22 mouse cellular contexts compared by ENCODE assay signal in genomic region chr2:31865322-31865721, GRCm38 (mm10). TPM values are rescaled to one million over a fixed set of nuclear protein-coding genes. Genes with fewer than 3 reads are reported as not detected.
A peak's percentile ranks its signal among the peaks of the same experiment; 100 is the strongest.
DNase-seq lines count a peak whose midpoint lies in the region; ATAC-seq and TF ChIP-seq lines count a peak whose summit lies in the region.
"Had no signal": no experiment of that assay in that cellular context is flagged by ENCODE, and none has a peak within 500 bp of the region (broad histone marks: within the 10 kb centered on the region; RNA-seq: fewer than 3 reads in every experiment).

No protein-coding gene starts in this region.

- H3K4me2 ChIP-seq in embryonic facial prominence, embryonic 11.5 days (ENCODE audit: low read depth, low read length) = no peak overlapping the region
- no peak overlapping the region for H3K4me2 ChIP-seq in kidney, postnatal 0 days (ENCODE audit: low read length)
- no peak overlapping the region for H3K4me2 ChIP-seq in neural tube, embryonic 14.5 days (ENCODE audit: low read depth, low read length)
- H3K4me2 ChIP-seq: hindbrain, embryonic 15.5 days; limb, embryonic 13.5 days; liver, embryonic 13.5 days; lung, embryonic 14.5 days had no signal

- no peaks in the 10 kb centered on the region for H3K4me1 ChIP-seq in embryonic facial prominence, embryonic 11.5 days (ENCODE audit: control insufficient read depth, insufficient read depth, low read length)
- H3K4me1 ChIP-seq in embryonic facial prominence, embryonic 10.5 days = peaks cover 31% of the 10 kb centered on the region
- H3K4me1 ChIP-seq in kidney, adult 2 months (ENCODE audit: control insufficient read depth, insufficient read depth, low read length) = peaks cover 12% of the 10 kb centered on the region; the same call in 1 of the 2 replicates
- H3K4me1 ChIP-seq in kidney, postnatal 0 days (replicated peaks; ENCODE audit: insufficient read depth, low read length) = 0 out of 2 replicates have a peak, but pooled peaks cover 4% of the 10 kb centered on the region
- H3K4me1 ChIP-seq in neural tube, embryonic 14.5 days (ENCODE audit: control insufficient read depth, insufficient read depth, low read length) = peaks cover 8% of the 10 kb centered on the region
- H3K4me1 ChIP-seq: liver, embryonic 13.5 days had no signal

- TF ChIP-seq POLR2A in kidney, adult 2 months (IDR thresholded peaks at IDR 0.05; ENCODE audit: low read depth, low read length) = no peak

- no peak for DNase-seq in embryonic facial prominence, embryonic 11.5 days (ENCODE audit: low spot score)
- DNase-seq in embryonic facial prominence, embryonic 10.5 days (ENCODE audit: low spot score) = no peak
- DNase-seq in kidney, adult 2 months = peak; percentile 71
- no peak for DNase-seq in kidney, postnatal 10 days
- DNase-seq in kidney, postnatal 0 days (ENCODE audit: low spot score) = peak; percentile 69
- DNase-seq in gastrocnemius, adult 8-10 months (ENCODE audit: low spot score in 2 of 2) = no peak
- DNase-seq in left cerebral cortex, adult 2 months (ENCODE audit: extremely low spot score in 1 of 2, low spot score in 2 of 2) = no peak
- DNase-seq: adrenal gland, adult 8-10 months; cerebellum, adult 8-10 months; liver, embryonic 13.5 days; lung, embryonic 14.5 days; lung, postnatal 36 days had no signal

- H3K27me3 ChIP-seq in embryonic facial prominence, embryonic 11.5 days (ENCODE audit: control insufficient read depth, insufficient read depth, low read length) = no peaks in the 10 kb centered on the region
- peaks cover 9% of the 10 kb centered on the region; the same call in 1 of the 2 replicates for H3K27me3 ChIP-seq in embryonic facial prominence, embryonic 10.5 days (replicated peaks; ENCODE audit: low read depth, poor library complexity, severe bottlenecking)
- no peaks in the 10 kb centered on the region for H3K27me3 ChIP-seq in kidney, adult 2 months (replicated peaks; ENCODE audit: control insufficient read depth, insufficient read depth, low read length)
- no peaks in the 10 kb centered on the region for H3K27me3 ChIP-seq in kidney, postnatal 0 days (ENCODE audit: insufficient read depth, low read length)
- no peaks in the 10 kb centered on the region for H3K27me3 ChIP-seq in neural tube, embryonic 14.5 days (ENCODE audit: control insufficient read depth, insufficient read depth, low read length)
- H3K27me3 ChIP-seq: hindbrain, embryonic 15.5 days; limb, embryonic 13.5 days had no signal

- H3K36me3 ChIP-seq in embryonic facial prominence, embryonic 11.5 days (replicated peaks; ENCODE audit: control insufficient read depth, insufficient read depth, low read depth, low read length) = no peaks in the 10 kb centered on the region
- H3K36me3 ChIP-seq in embryonic facial prominence, embryonic 10.5 days (replicated peaks) = no peaks in the 10 kb centered on the region
- H3K36me3 ChIP-seq in kidney, adult 2 months (ENCODE audit: control insufficient read depth, insufficient read depth, low read length) = no peaks in the 10 kb centered on the region
- no peaks in the 10 kb centered on the region for H3K36me3 ChIP-seq in kidney, postnatal 0 days (ENCODE audit: insufficient read depth, low read length)
- H3K36me3 ChIP-seq in neural tube, embryonic 14.5 days (ENCODE audit: control insufficient read depth, insufficient read depth, low read length) = no peaks in the 10 kb centered on the region
- H3K36me3 ChIP-seq: hindbrain, embryonic 15.5 days; limb, embryonic 13.5 days; liver, embryonic 13.5 days had no signal

- no peak overlapping the region for H3K4me3 ChIP-seq in embryonic facial prominence, embryonic 11.5 days (ENCODE audit: low read depth, low read length)
- H3K4me3 ChIP-seq in embryonic facial prominence, embryonic 10.5 days = no peak overlapping the region
- no peak overlapping the region for H3K4me3 ChIP-seq in kidney, adult 2 months (ENCODE audit: insufficient read depth, low read depth, low read length)
- H3K4me3 ChIP-seq in kidney, postnatal 0 days (replicated peaks; ENCODE audit: low read depth, low read length) = no peak overlapping the region
- no peak overlapping the region for H3K4me3 ChIP-seq in neural tube, embryonic 14.5 days (ENCODE audit: low read depth, low read length)
- no peak overlapping the region for H3K4me3 ChIP-seq in left cerebral cortex, adult 2 months
- H3K4me3 ChIP-seq: hindbrain, embryonic 15.5 days; limb, embryonic 13.5 days; liver, embryonic 13.5 days had no signal

- no peak for TF ChIP-seq CTCF in kidney, adult 2 months (conservative IDR thresholded peaks at IDR 0.05; ENCODE audit: insufficient read depth, insufficient read length, low read depth, low read length)
- no peak for TF ChIP-seq CTCF in kidney, postnatal 0 days (IDR thresholded peaks at IDR 0.05; ENCODE audit: low read depth)
- no peak for TF ChIP-seq CTCF in left cerebral cortex, adult 2 months (IDR thresholded peaks at IDR 0.05)

- H3K9ac ChIP-seq in embryonic facial prominence, embryonic 11.5 days (replicated peaks; ENCODE audit: low read length) = no peak overlapping the region
- H3K9ac ChIP-seq in kidney, postnatal 0 days (ENCODE audit: low read depth, low read length) = no peak overlapping the region
- H3K9ac ChIP-seq in neural tube, embryonic 14.5 days (replicated peaks; ENCODE audit: low read depth, low read length) = 0 out of 2 replicates have a peak overlapping the region, but pooled peaks have one; percentile 8
- H3K9ac ChIP-seq: hindbrain, embryonic 15.5 days; limb, embryonic 13.5 days; liver, embryonic 13.5 days; lung, embryonic 14.5 days had no signal

- intact Hi-C loops in left cerebral cortex, adult 2 months (cut with DNase I) = no loop called here

- 0 out of 2 replicates have a peak, but pooled peaks have one; percentile 25 for ATAC-seq in embryonic facial prominence, embryonic 11.5 days (replicated peaks; ENCODE audit: insufficient number of reproducible peaks, low FRiP score, low TSS enrichment, low read depth)
- ATAC-seq in kidney, postnatal 0 days (replicated peaks; ENCODE audit: low FRiP score, low read depth) = no peak
- ATAC-seq in neural tube, embryonic 14.5 days (ENCODE audit: low read depth) = no peak
- ATAC-seq: forebrain, embryonic 14.5 days; intestine, embryonic 16.5 days; Patski had no signal

- H3K27ac ChIP-seq in embryonic facial prominence, embryonic 11.5 days (replicated peaks; ENCODE audit: low read depth, low read length) = no peak overlapping the region
- no peak overlapping the region for H3K27ac ChIP-seq in embryonic facial prominence, embryonic 10.5 days (replicated peaks)
- H3K27ac ChIP-seq in kidney, adult 2 months (ENCODE audit: insufficient read depth, low read depth, low read length) = peak overlapping the region; percentile 42; the same call in 1 of the 2 replicates
- no peak overlapping the region for H3K27ac ChIP-seq in kidney, postnatal 0 days
- H3K27ac ChIP-seq in neural tube, embryonic 14.5 days (ENCODE audit: low read depth, low read length) = no peak overlapping the region
- H3K27ac ChIP-seq in left cerebral cortex, adult 2 months = no peak overlapping the region
- H3K27ac ChIP-seq: hindbrain, embryonic 15.5 days; limb, embryonic 13.5 days; liver, embryonic 13.5 days had no signal

- no peaks in the 10 kb centered on the region for H3K9me3 ChIP-seq in embryonic facial prominence, embryonic 11.5 days (replicated peaks; ENCODE audit: control insufficient read depth, low read length)
- H3K9me3 ChIP-seq in embryonic facial prominence, embryonic 10.5 days = no peaks in the 10 kb centered on the region
- no peaks in the 10 kb centered on the region for H3K9me3 ChIP-seq in kidney, postnatal 0 days (replicated peaks; ENCODE audit: low read length)
- no peaks in the 10 kb centered on the region for H3K9me3 ChIP-seq in neural tube, embryonic 14.5 days (ENCODE audit: control insufficient read depth, low read length)
- H3K9me3 ChIP-seq: hindbrain, embryonic 15.5 days; limb, embryonic 13.5 days; liver, embryonic 13.5 days had no signal

- 61% methylated on average over 4 of the region's 4 CpGs for WGBS in embryonic facial prominence, embryonic 11.5 days
- WGBS in embryonic facial prominence, embryonic 10.5 days = 72% methylated on average over 4 of the region's 4 CpGs
- WGBS in kidney, adult 2 months = 54% methylated on average over 4 of the region's 4 CpGs
- WGBS in kidney, postnatal 0 days = 38% methylated on average over 4 of the region's 4 CpGs
- 51% methylated on average over 4 of the region's 4 CpGs for WGBS in neural tube, embryonic 14.5 days

RNA-seq across cellular contexts. Expression of gene Fibcd1, which starts 19.5 kb away (rescaled TPM):
- polyA plus RNA-seq in embryonic facial prominence, embryonic 11.5 days (2014; fragmentation: Nextera tagmentation; extraction: Ambion mirVana) = 0.11 and 0.14 TPM in 2 replicates
- polyA plus RNA-seq in embryonic facial prominence, embryonic 10.5 days (2016; fragmentation: Nextera tagmentation; extraction: Ambion mirVana) = 0.17 and 0.35 TPM in 2 replicates
- polyA plus RNA-seq in kidney, adult 2 months (2012; rRNA removed) = 0.03 and 0.05 TPM in 2 replicates
- 0.75 and 0.89 TPM in 2 replicates for polyA plus RNA-seq in kidney, postnatal 0 days (2015; fragmentation: Nextera tagmentation; extraction: Ambion mirVana)
- 3.8 and 4.3 TPM in 2 replicates for polyA plus RNA-seq in neural tube, embryonic 14.5 days (2014; fragmentation: Nextera tagmentation; extraction: Ambion mirVana)
- total RNA-seq in gastrocnemius, adult 8-10 months (2022) = not detected
- total RNA-seq in left cerebral cortex, adult 2 months (2021) = 10 to 100 TPM in 1 of 2 experiments, 1 to 10 TPM in 1; 7.9 to 11.4 TPM
- polyA plus RNA-seq: heart, embryonic 16.5 days had no signal

RNA-seq across cellular contexts. Expression of gene Lamc3, which starts 21.8 kb away (rescaled TPM):
- 0.84 and 1.2 TPM in 2 replicates for polyA plus RNA-seq in embryonic facial prominence, embryonic 11.5 days (2014; fragmentation: Nextera tagmentation; extraction: Ambion mirVana)
- polyA plus RNA-seq in embryonic facial prominence, embryonic 10.5 days (2016; fragmentation: Nextera tagmentation; extraction: Ambion mirVana) = 2.3 TPM in 2 replicates
- 20.7 and 24.8 TPM in 2 replicates for polyA plus RNA-seq in kidney, adult 2 months (2012; rRNA removed)
- 2.8 TPM in 2 replicates for polyA plus RNA-seq in kidney, postnatal 0 days (2015; fragmentation: Nextera tagmentation; extraction: Ambion mirVana)
- polyA plus RNA-seq in neural tube, embryonic 14.5 days (2014; fragmentation: Nextera tagmentation; extraction: Ambion mirVana) = 0.60 and 4.9 TPM in 2 replicates
- under 1 TPM; 0.07 to 0.67 (median 0.30) TPM for total RNA-seq in gastrocnemius, adult 8-10 months (2022)
- total RNA-seq in left cerebral cortex, adult 2 months (2021) = 1 to 10 TPM; 6.9 to 8.8 TPM

RNA-seq across cellular contexts. Expression of gene Qrfp, which starts 54.9 kb away (rescaled TPM):
- 0.14 and 0.22 TPM in 2 replicates for polyA plus RNA-seq in embryonic facial prominence, embryonic 11.5 days (2014; fragmentation: Nextera tagmentation; extraction: Ambion mirVana)
- 0.19 and 0.20 TPM in 2 replicates for polyA plus RNA-seq in embryonic facial prominence, embryonic 10.5 days (2016; fragmentation: Nextera tagmentation; extraction: Ambion mirVana)
- polyA plus RNA-seq in kidney, adult 2 months (2012; rRNA removed) = 0.05 and 0.11 TPM in 2 replicates
- 0.08 TPM in 2 replicates for polyA plus RNA-seq in kidney, postnatal 0 days (2015; fragmentation: Nextera tagmentation; extraction: Ambion mirVana)
- polyA plus RNA-seq in neural tube, embryonic 14.5 days (2014; fragmentation: Nextera tagmentation; extraction: Ambion mirVana) = 0.09 TPM in 1 of 2 replicates, not detected in the other
- not detected for total RNA-seq in gastrocnemius, adult 8-10 months (2022)
- not detected for total RNA-seq in left cerebral cortex, adult 2 months (2021)
- total RNA-seq: adrenal gland, adult 8-10 months; gastrocnemius, postnatal 4 days; layer of hippocampus, adult 8-10 months; left cerebral cortex, adult 8-10 months had no signal
- polyA plus RNA-seq: hindbrain, embryonic 15.5 days; intestine, embryonic 16.5 days; lung, embryonic 14.5 days; Patski had no signal

Comparison
In these comparisons a context has a peak if more than half of its experiments do, and no peak if none do; other contexts are left out.
1. DNase-seq: peak in kidney, adult 2 months (single experiment) and kidney, postnatal 0 days (single experiment); none in embryonic facial prominence, embryonic 11.5 days (single experiment), embryonic facial prominence, embryonic 10.5 days (single experiment), kidney, postnatal 10 days (single experiment), gastrocnemius, adult 8-10 months (0 of 2) and left cerebral cortex, adult 2 months (0 of 2).